In genomic region chr8:13454341-13455113, GRCm38 (mm10) we compare ENCODE assay signal across 14 mouse cellular contexts. TPM values are rescaled to one million over a fixed set of nuclear protein-coding genes. Genes with fewer than 3 reads are reported as not detected.
A peak's percentile ranks its signal among the peaks of the same experiment; 100 is the strongest.
DNase-seq lines count a peak whose midpoint lies in the region; ATAC-seq lines count a peak whose summit lies in the region.
"Had no signal": no experiment of that assay in that cellular context is flagged by ENCODE, and none has a peak within 500 bp of the region (broad histone marks: within the 10 kb centered on the region; RNA-seq: fewer than 3 reads in every experiment).

No protein-coding gene starts in this region.

- no peaks in the 10 kb centered on the region for H3K36me3 ChIP-seq in forebrain, embryonic 11.5 days (ENCODE audit: control insufficient read depth, insufficient read depth, low read length)
- no peaks in the 10 kb centered on the region for H3K36me3 ChIP-seq in forebrain, embryonic 10.5 days (replicated peaks)
- H3K36me3 ChIP-seq: G1E had no signal

- H3K4me1 ChIP-seq in forebrain, embryonic 11.5 days (replicated peaks; ENCODE audit: control insufficient read depth, insufficient read depth, low read length), result peaks cover 6% of the 10 kb centered on the region; the same call in 1 of the 2 replicates
- H3K4me1 ChIP-seq in forebrain, embryonic 10.5 days, result peaks cover 13% of the 10 kb centered on the region; the same call in 1 of the 2 replicates

- ATAC-seq in forebrain, embryonic 11.5 days (replicated peaks; ENCODE audit: low FRiP score), result peak; percentile 82

- no peak overlapping the region for H3K27ac ChIP-seq in forebrain, embryonic 11.5 days (ENCODE audit: low read depth, low read length)
- no peak overlapping the region for H3K27ac ChIP-seq in forebrain, embryonic 10.5 days
- H3K27ac ChIP-seq: heart, adult 2 months had no signal

- intact Hi-C loops in left cerebral cortex, postnatal 4 days (cut with DNase I), result no loop called here

- H3K9ac ChIP-seq in forebrain, embryonic 11.5 days (ENCODE audit: low read length), result no peak overlapping the region

- no peak overlapping the region for H3K4me3 ChIP-seq in forebrain, embryonic 11.5 days (ENCODE audit: low read depth, low read length)
- no peak overlapping the region for H3K4me3 ChIP-seq in forebrain, embryonic 10.5 days
- H3K4me3 ChIP-seq: erythroblast, embryonic 14.5 days; heart, adult 2 months had no signal

- H3K27me3 ChIP-seq in forebrain, embryonic 11.5 days (ENCODE audit: control insufficient read depth, insufficient read depth, low read length), result no peaks in the 10 kb centered on the region
- H3K27me3 ChIP-seq in forebrain, embryonic 10.5 days (ENCODE audit: poor library complexity, severe bottlenecking), result no peaks in the 10 kb centered on the region

- H3K4me2 ChIP-seq in forebrain, embryonic 11.5 days (ENCODE audit: low read depth, low read length, severe bottlenecking), result no peak overlapping the region

- no peak for DNase-seq in forebrain, embryonic 11.5 days (ENCODE audit: low spot score)
- DNase-seq in forebrain, embryonic 10.5 days (ENCODE audit: extremely low spot score, low spot score), result no peak
- DNase-seq in right cerebral cortex, postnatal 10 days (ENCODE audit: low spot score in 2 of 2), result peak; percentile 70 to 76
- no peak for DNase-seq in right cerebral cortex, postnatal 25 days
- peak; percentile 44 for DNase-seq in left cerebral cortex, postnatal 4 days
- DNase-seq in telencephalon, adult 2 months (ENCODE audit: low read depth, low spot score), result peak; percentile 53
- DNase-seq in adrenal gland, adult 8-10 months, result no peak
- no peak for DNase-seq in cerebellum, adult 8-10 months

- 66% methylated on average over 8 of the region's 8 CpGs for WGBS in forebrain, embryonic 11.5 days
- 86% methylated on average over 8 of the region's 8 CpGs for WGBS in forebrain, embryonic 10.5 days

- no peaks in the 10 kb centered on the region for H3K9me3 ChIP-seq in forebrain, embryonic 11.5 days (ENCODE audit: control insufficient read depth, low read length)
- no peaks in the 10 kb centered on the region for H3K9me3 ChIP-seq in forebrain, embryonic 10.5 days
- H3K9me3 ChIP-seq: G1E had no signal

RNA-seq across cellular contexts. Expression of gene Tmem255b, which starts 19.5 kb away (rescaled TPM):
- polyA plus RNA-seq in forebrain, embryonic 11.5 days (2014; fragmentation: Nextera tagmentation; extraction: Ambion mirVana), result 0.39 TPM in 1 of 2 replicates, not detected in the other
- polyA plus RNA-seq in forebrain, embryonic 10.5 days (2016; fragmentation: Nextera tagmentation; extraction: Ambion mirVana), result 0.19 and 0.22 TPM in 2 replicates
- 1 to 10 TPM; 3.9 to 4.6 TPM for total RNA-seq in left cerebral cortex, postnatal 4 days (2021)
- 1 to 10 TPM in 2 of 4 experiments, under 1 TPM in 2; 0.77 to 1.7 (median 1.1) TPM for total RNA-seq in adrenal gland, adult 8-10 months (2022)
- total RNA-seq: G1E had no signal
- polyA plus RNA-seq: erythroblast, embryonic 14.5 days; G1E had no signal

RNA-seq across cellular contexts. Expression of gene Gas6, which starts 39.8 kb away (rescaled TPM):
- polyA plus RNA-seq in forebrain, embryonic 11.5 days (2014; fragmentation: Nextera tagmentation; extraction: Ambion mirVana), result 9.8 and 10.5 TPM in 2 replicates
- 6.1 and 7.6 TPM in 2 replicates for polyA plus RNA-seq in forebrain, embryonic 10.5 days (2016; fragmentation: Nextera tagmentation; extraction: Ambion mirVana)
- 10 to 100 TPM; 81.2 to 85.8 TPM for total RNA-seq in left cerebral cortex, postnatal 4 days (2021)
- total RNA-seq in adrenal gland, adult 8-10 months (2022), result 1,000 to 10,000 TPM in 1 of 4 experiments, 100 to 1,000 TPM in 3; 130 to 1,084 (median 297) TPM
- total RNA-seq: G1E had no signal
- polyA plus RNA-seq: G1E had no signal

RNA-seq across cellular contexts. Expression of gene Grk1, which starts 49.6 kb away (rescaled TPM):
- 0.05 TPM in 2 replicates for polyA plus RNA-seq in forebrain, embryonic 11.5 days (2014; fragmentation: Nextera tagmentation; extraction: Ambion mirVana)
- 0.04 TPM in 2 replicates for polyA plus RNA-seq in forebrain, embryonic 10.5 days (2016; fragmentation: Nextera tagmentation; extraction: Ambion mirVana)
- not detected for total RNA-seq in left cerebral cortex, postnatal 4 days (2021)
- total RNA-seq in adrenal gland, adult 8-10 months (2022), result under 1 TPM in 2 of 4 experiments, not detected in 2; 0.05 to 0.06 TPM
- polyA plus RNA-seq: erythroblast, embryonic 14.5 days; heart, adult 2 months; large intestine, adult 2 months; spleen, adult 2 months had no signal

RNA-seq across cellular contexts. Expression of gene Atp4b, which starts 57.9 kb away (rescaled TPM):
- not detected in 2 replicates for polyA plus RNA-seq in forebrain, embryonic 11.5 days (2014; fragmentation: Nextera tagmentation; extraction: Ambion mirVana)
- 0.10 TPM in 1 of 2 replicates, not detected in the other for polyA plus RNA-seq in forebrain, embryonic 10.5 days (2016; fragmentation: Nextera tagmentation; extraction: Ambion mirVana)
- total RNA-seq in left cerebral cortex, postnatal 4 days (2021), result not detected
- under 1 TPM in 1 of 4 experiments, not detected in 3; 0.49 TPM for total RNA-seq in adrenal gland, adult 8-10 months (2022)
- total RNA-seq: adrenal gland, postnatal 10 days; heart, adult 2 months had no signal
- polyA plus RNA-seq: erythroblast, embryonic 14.5 days; G1E had no signal

Comparison
In these comparisons a context has a peak if more than half of its experiments do, and no peak if none do; other contexts are left out.
1. DNase-seq: peak in right cerebral cortex, postnatal 10 days (2 of 2), left cerebral cortex, postnatal 4 days (single experiment) and telencephalon, adult 2 months (single experiment); none in forebrain, embryonic 11.5 days (single experiment), forebrain, embryonic 10.5 days (single experiment), right cerebral cortex, postnatal 25 days (single experiment), adrenal gland, adult 8-10 months (single experiment) and cerebellum, adult 8-10 months (single experiment).